Mouse (Mus musculus) olfactory bulb, adult 2 months (tissue): Measurements from ENCODE around the gene Olfr633. TPM values are rescaled to one million over a fixed set of nuclear protein-coding genes. Genes with fewer than 3 reads are reported as not detected.

ENCODE experiments used
- H3K27ac ChIP-seq: fragments of 200-500 bp; 2 replicates; pipeline ENCODE4 v1.5.1; 2012; ENCODE audit warnings: low read depth, low read length; ENCODE audit not compliant: insufficient read depth
- H3K4me1 ChIP-seq: fragments of 200-500 bp; 2 replicates; pipeline ENCODE4 v1.6.1; 2012; ENCODE audit warnings: low read length; ENCODE audit not compliant: control insufficient read depth, insufficient read depth
- H3K4me3 ChIP-seq: fragments of 200-500 bp; 2 replicates; pipeline ENCODE4 v1.5.1; 2012; ENCODE audit warnings: mild to moderate bottlenecking, low read depth, low read length, moderate library complexity; ENCODE audit not compliant: insufficient read depth
- CTCF ChIP-seq: fragments of 200-500 bp; IDR thresholded peaks from 2 replicates; pipeline ENCODE4 v1.5.1; 2012; ENCODE audit warnings: low read depth, mild to moderate bottlenecking, low read length, moderate library complexity; ENCODE audit not compliant: insufficient read depth
- POLR2A ChIP-seq: fragments of 200-500 bp; IDR thresholded peaks from 2 replicates; pipeline ENCODE4 v1.6.1; 2012; ENCODE audit warnings: mild to moderate bottlenecking, low read depth, low read length, moderate library complexity; ENCODE audit not compliant: insufficient read depth
- WGBS: fragments of 180-500 bp; shearing (Covaris S2); methylation state at CpG from one replicate; pipeline ENCODE4 v1.1.7; 2018; 5-methylcytosine and 5-hydroxymethylcytosine counted together
- polyA plus RNA-seq: library from polyadenylated mRNA; stranded (reverse); fragments of >200 nt; gene quantifications from 2 replicates; pipeline ENCODE4 v1.2.4, GENCODE M21; 2012; ENCODE audit warnings: low replicate concordance; ENCODE audit not compliant: missing spikeins, insufficient read depth, insufficient read length

The Olfr633 gene
- polyA plus RNA-seq, 1 experiment = not detected

GRCm38 (mm10) chr7:103970852-103971251 lies 26.6 kb downstream of the Olfr633 start, which contains the start of gene Olfr635:
Gene Olfr635, plus strand, starts transcription at chr7:103971152.
- Histone ChIP-seq H3K4me3 (no peak within 1 kb of the TSS), H3K4me1 (no peaks in the 10 kb centered on the region), H3K27ac (no peak within 1 kb of the TSS)
- 73% methylated on average over 1 of the region's 1 CpGs for WGBS
- TF ChIP-seq CTCF (no peak), POLR2A (no peak)

DNA sequence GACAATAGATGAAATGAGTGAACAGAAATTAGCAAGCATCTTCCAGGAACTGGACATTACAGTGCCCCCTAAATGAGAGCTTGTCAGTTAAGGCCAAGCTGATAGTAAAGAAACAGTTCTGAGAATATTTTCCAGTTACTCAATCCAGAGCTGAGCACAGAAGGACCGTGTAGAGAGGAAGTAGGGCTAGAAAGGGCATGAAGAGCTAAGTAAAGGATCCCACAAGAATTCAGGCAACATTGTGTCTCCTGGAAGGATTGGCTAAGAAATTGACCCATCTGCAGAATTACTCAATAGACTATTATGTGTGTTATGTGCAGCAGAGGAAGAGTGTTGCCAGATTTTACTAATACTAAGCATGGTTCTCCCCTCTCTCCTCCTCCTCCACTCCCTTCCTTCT lies 27.5 kb downstream of the Olfr633 start:
- Histone ChIP-seq H3K4me3 (no peak overlapping the region), H3K27ac (no peak overlapping the region), H3K4me1 (no peaks in the 10 kb centered on the region)
- TF ChIP-seq CTCF (no peak), POLR2A (no peak)
- WGBS = 66% methylated on average over 1 of the region's 1 CpGs

DNA sequence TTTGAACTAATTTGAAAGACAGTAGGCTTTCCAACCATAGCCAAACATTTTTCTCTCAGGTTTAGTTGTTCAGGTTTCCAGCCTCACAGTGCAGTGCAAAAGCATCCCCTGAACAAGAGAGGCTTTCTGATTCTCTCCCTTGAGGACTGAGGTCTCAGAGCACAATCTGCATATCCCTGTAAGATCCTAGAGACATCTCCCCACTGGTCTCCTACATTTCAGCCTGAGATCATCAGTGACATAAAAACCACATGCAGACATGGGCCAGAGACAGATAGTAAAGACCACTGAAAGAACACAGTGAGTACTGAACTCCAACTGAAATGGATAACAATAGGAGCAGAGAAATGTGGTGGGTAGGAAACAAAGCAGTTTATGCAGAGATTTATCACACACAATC lies 54.2 kb downstream of the Olfr633 start, which contains the start of gene Olfr638:
Olfr638 (plus strand) TSS at position 301 of the 400 bp plus-strand sequence.
- TF ChIP-seq CTCF (no peak), POLR2A (no peak)
- Histone ChIP-seq H3K27ac (no peak within 1 kb of the TSS), H3K4me1 (no peaks in the 10 kb centered on the region), H3K4me3 (no peak within 1 kb of the TSS)

Other genes with a start within 250 kb of the Olfr633 start
- not detected in 2 replicates for gene Olfr243, start 229.8 kb upstream of the Olfr633 start, polyA plus RNA-seq
- not detected in 2 replicates for gene Olfr628, start 214.1 kb upstream of the Olfr633 start, polyA plus RNA-seq
- not detected in 2 replicates for gene Olfr629, start 199.5 kb upstream of the Olfr633 start, polyA plus RNA-seq
- not detected in 2 replicates for gene Olfr630, start 187.1 kb upstream of the Olfr633 start, polyA plus RNA-seq
- gene Olfr69, start 172.8 kb upstream of the Olfr633 start, polyA plus RNA-seq = not detected in 2 replicates
- gene Olfr68, start 164.7 kb upstream of the Olfr633 start, polyA plus RNA-seq = not detected in 2 replicates
- not detected in 2 replicates for gene Olfr67, start 152.6 kb upstream of the Olfr633 start, polyA plus RNA-seq
- gene Hbb-bt, start 130.4 kb upstream of the Olfr633 start, polyA plus RNA-seq = not detected in 2 replicates
- not detected in 2 replicates for gene Hbb-bs, start 116.3 kb upstream of the Olfr633 start, polyA plus RNA-seq
- gene Hbb-bh2, start 103.9 kb upstream of the Olfr633 start, polyA plus RNA-seq = not detected in 2 replicates
- gene Hbb-bh1, start 101.3 kb upstream of the Olfr633 start, polyA plus RNA-seq = not detected in 2 replicates
- gene Hbb-y, start 91.2 kb upstream of the Olfr633 start, polyA plus RNA-seq = not detected in 2 replicates
- gene Olfr66, start 58.2 kb upstream of the Olfr633 start, polyA plus RNA-seq = not detected in 2 replicates
- not detected in 2 replicates for gene Olfr64, start 50.0 kb upstream of the Olfr633 start, polyA plus RNA-seq
- not detected in 2 replicates for gene Olfr65, start 41.0 kb upstream of the Olfr633 start, polyA plus RNA-seq
- gene Olfr631, start 15.6 kb upstream of the Olfr633 start, polyA plus RNA-seq = not detected in 2 replicates
- gene Olfr632, start 10.1 kb upstream of the Olfr633 start, polyA plus RNA-seq = not detected in 2 replicates
- gene Olfr635, start 26.7 kb downstream of the Olfr633 start, polyA plus RNA-seq = not detected in 2 replicates
- gene Olfr638, start 54.3 kb downstream of the Olfr633 start, polyA plus RNA-seq = not detected in 2 replicates
- not detected in 2 replicates for gene Olfr639, start 72.9 kb downstream of the Olfr633 start, polyA plus RNA-seq
- gene Olfr640, start 81.1 kb downstream of the Olfr633 start, polyA plus RNA-seq = not detected in 2 replicates
- gene Olfr641, start 91.0 kb downstream of the Olfr633 start, polyA plus RNA-seq = not detected in 2 replicates
- not detected in 2 replicates for gene Olfr642, start 108.2 kb downstream of the Olfr633 start, polyA plus RNA-seq
- not detected in 2 replicates for gene 4930516K23Rik, start 117.0 kb downstream of the Olfr633 start, polyA plus RNA-seq
- gene Olfr644, start 127.4 kb downstream of the Olfr633 start, polyA plus RNA-seq = not detected in 2 replicates
- not detected in 2 replicates for gene Olfr645, start 141.0 kb downstream of the Olfr633 start, polyA plus RNA-seq
- gene Olfr646, start 160.4 kb downstream of the Olfr633 start, polyA plus RNA-seq = not detected in 2 replicates
- not detected in 2 replicates for gene Ubqln5, start 185.4 kb downstream of the Olfr633 start, polyA plus RNA-seq
- not detected in 2 replicates for gene Olfr643, start 193.0 kb downstream of the Olfr633 start, polyA plus RNA-seq
- gene Ubqln3, start 198.8 kb downstream of the Olfr633 start, polyA plus RNA-seq = not detected in 2 replicates
- gene Ubqlnl, start 206.1 kb downstream of the Olfr633 start, polyA plus RNA-seq = not detected in 2 replicates
- not detected in 2 replicates for gene Olfm5, start 220.4 kb downstream of the Olfr633 start, polyA plus RNA-seq
- not detected in 2 replicates for gene Olfr648, start 239.0 kb downstream of the Olfr633 start, polyA plus RNA-seq